Comparison of ENCODE assay signal across 8 mouse cellular contexts in the genomic region with DNA sequence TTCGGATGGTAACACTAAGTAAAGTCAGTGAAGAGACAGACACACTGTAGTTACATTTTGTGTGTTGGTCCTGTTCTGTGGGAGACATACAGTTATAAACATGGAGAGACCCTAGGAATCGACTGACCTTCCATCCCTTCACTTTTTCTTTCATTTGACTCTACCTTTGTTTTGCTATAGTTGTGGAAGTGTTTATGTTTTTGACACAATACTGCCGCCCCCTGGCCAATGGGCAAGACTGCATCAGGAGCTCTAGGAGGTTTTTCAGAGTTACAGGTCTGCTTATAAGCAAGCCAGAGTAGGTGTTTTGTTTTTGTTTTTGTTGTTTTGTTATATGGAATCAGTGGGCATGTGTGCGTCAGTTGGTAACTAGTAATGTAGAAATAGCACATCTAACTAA.
A peak's percentile ranks its signal among the peaks of the same experiment; 100 is the strongest.
DNase-seq lines count a peak whose midpoint lies in the region; ATAC-seq and TF ChIP-seq lines count a peak whose summit lies in the region.

No protein-coding gene starts in this region.

- peaks cover 74% of the 10 kb centered on the region for H3K4me1 ChIP-seq in midbrain, embryonic 10.5 days
- H3K4me1 ChIP-seq in midbrain, embryonic 13.5 days (replicated peaks) = peaks cover 51% of the 10 kb centered on the region
- peaks cover 12% of the 10 kb centered on the region; the same call in 1 of the 2 replicates for H3K4me1 ChIP-seq in hindbrain, postnatal 0 days (ENCODE audit: insufficient read depth, low read length)
- peaks cover 20% of the 10 kb centered on the region for H3K4me1 ChIP-seq in limb, embryonic 10.5 days

- H3K36me3 ChIP-seq in midbrain, embryonic 10.5 days = peaks cover 23% of the 10 kb centered on the region
- peaks cover 5% of the 10 kb centered on the region; the same call in 1 of the 2 replicates for H3K36me3 ChIP-seq in midbrain, embryonic 13.5 days
- H3K36me3 ChIP-seq in hindbrain, postnatal 0 days (ENCODE audit: insufficient read depth, low read length) = no peaks in the 10 kb centered on the region
- H3K36me3 ChIP-seq in limb, embryonic 10.5 days = peaks cover 30% of the 10 kb centered on the region

- H3K9ac ChIP-seq in midbrain, embryonic 13.5 days (replicated peaks) = no peak overlapping the region
- H3K9ac ChIP-seq in hindbrain, postnatal 0 days (replicated peaks; ENCODE audit: low read length) = no peak overlapping the region

- H3K4me2 ChIP-seq in midbrain, embryonic 13.5 days (replicated peaks) = no peak overlapping the region
- H3K4me2 ChIP-seq in hindbrain, postnatal 0 days (ENCODE audit: low read depth, low read length) = no peak overlapping the region

- peak; percentile 83 for TF ChIP-seq CTCF in hindbrain, postnatal 0 days (IDR thresholded peaks at IDR 0.05; ENCODE audit: low read depth)

- WGBS in midbrain, embryonic 10.5 days = 48% methylated on average over 4 of the region's 4 CpGs
- 46% methylated on average over 4 of the region's 4 CpGs for WGBS in midbrain, embryonic 13.5 days
- 42% methylated on average over 4 of the region's 4 CpGs for WGBS in hindbrain, postnatal 0 days
- 57% methylated on average over 4 of the region's 4 CpGs for WGBS in limb, embryonic 10.5 days

- no peak for ATAC-seq in midbrain, embryonic 13.5 days
- no peak for ATAC-seq in hindbrain, postnatal 0 days

- no peak overlapping the region for H3K27ac ChIP-seq in midbrain, embryonic 10.5 days (replicated peaks)
- no peak overlapping the region for H3K27ac ChIP-seq in midbrain, embryonic 13.5 days
- no peak overlapping the region for H3K27ac ChIP-seq in hindbrain, postnatal 0 days
- no peak overlapping the region for H3K27ac ChIP-seq in limb, embryonic 10.5 days

- no peaks in the 10 kb centered on the region for H3K9me3 ChIP-seq in midbrain, embryonic 10.5 days (replicated peaks)
- H3K9me3 ChIP-seq in midbrain, embryonic 13.5 days = no peaks in the 10 kb centered on the region
- no peaks in the 10 kb centered on the region for H3K9me3 ChIP-seq in hindbrain, postnatal 0 days (ENCODE audit: low read length)
- H3K9me3 ChIP-seq in limb, embryonic 10.5 days (replicated peaks) = no peaks in the 10 kb centered on the region

- peak; percentile 64 for DNase-seq in midbrain, embryonic 10.5 days (ENCODE audit: low spot score)
- DNase-seq in adipocyte (ENCODE audit: low spot score) = peak; percentile 85
- peak; percentile 74 for DNase-seq in embryo, embryonic 10 days (ENCODE audit: low spot score)
- peak; percentile 85 for DNase-seq in hindbrain, postnatal 0 days (ENCODE audit: low spot score)
- DNase-seq in limb, embryonic 10.5 days (ENCODE audit: low spot score) = peak; percentile 70
- DNase-seq in retina, embryonic 14.5 days (ENCODE audit: low spot score) = peak; percentile 82
- peak; percentile 82 for DNase-seq in thymus, postnatal 4 days

- H3K27me3 ChIP-seq in midbrain, embryonic 10.5 days (ENCODE audit: low read depth, poor library complexity, severe bottlenecking) = peaks cover 16% of the 10 kb centered on the region
- peaks cover 6% of the 10 kb centered on the region; the same call in 1 of the 2 replicates for H3K27me3 ChIP-seq in midbrain, embryonic 13.5 days
- H3K27me3 ChIP-seq in hindbrain, postnatal 0 days (ENCODE audit: insufficient read depth, low read length) = no peaks in the 10 kb centered on the region
- H3K27me3 ChIP-seq in limb, embryonic 10.5 days (ENCODE audit: low read depth, poor library complexity, severe bottlenecking) = no peaks in the 10 kb centered on the region

- H3K4me3 ChIP-seq in midbrain, embryonic 10.5 days = no peak overlapping the region
- H3K4me3 ChIP-seq in midbrain, embryonic 13.5 days (replicated peaks) = no peak overlapping the region
- no peak overlapping the region for H3K4me3 ChIP-seq in hindbrain, postnatal 0 days (ENCODE audit: low read length)
- no peak overlapping the region for H3K4me3 ChIP-seq in limb, embryonic 10.5 days
